Mouse (Mus musculus) heart, adult 2 months (tissue): ENCODE measurements at regions not wholly inside any gene's neighbourhood (a gene's known extent, or its start where the extent isn't known, plus 50 kb on each side); places are given as distances from the start of the nearest gene placed in this dataset.
"Not testable (repeated sequence)": the region's sequence is repeated elsewhere in the genome, so short reads cannot be mapped to it uniquely, and the experiment has no call there.

Source experiments
- DNase-seq, 2 experiments: peaks; one replicate each; pipeline ENCODE4 v3.0.0; 2021
- H3K27ac ChIP-seq: fragments of 200-600 bp; 2 replicates; pipeline ENCODE4 v1.8.1; 2022
- H3K27me3 ChIP-seq: fragments of 200-500 bp; 2 replicates; pipeline ENCODE4 v1.6.1; 2012; ENCODE audit warnings: mild to moderate bottlenecking, low read length, inconsistent platforms, mixed read lengths; ENCODE audit not compliant: control insufficient read depth, insufficient read depth
- H3K36me3 ChIP-seq: fragments of 200-500 bp; 2 replicates; pipeline ENCODE4 v1.6.1; 2012; ENCODE audit warnings: low read length, inconsistent platforms; ENCODE audit not compliant: control insufficient read depth, insufficient read depth
- H3K4me1 ChIP-seq: fragments of 200-500 bp; 2 replicates; pipeline ENCODE4 v1.6.1; 2011; ENCODE audit warnings: low read length; ENCODE audit not compliant: control insufficient read depth, insufficient read depth
- H3K4me3 ChIP-seq: fragments of 200-600 bp; 2 replicates; pipeline ENCODE4 v1.8.1; 2022
- H3K79me2 ChIP-seq: fragments of 200-500 bp; replicated peaks from 2 replicates; pipeline ENCODE4 v1.6.1; 2012; ENCODE audit warnings: mild to moderate bottlenecking, inconsistent platforms, low read length, moderate library complexity, mixed read lengths; ENCODE audit not compliant: control insufficient read depth, insufficient read depth
- H3K9ac ChIP-seq: fragments of 200-500 bp; 2 replicates; pipeline ENCODE4 v1.6.1; 2012; ENCODE audit warnings: low read depth, mild to moderate bottlenecking, control low read depth, inconsistent platforms, low read length, mixed read lengths
- CTCF ChIP-seq: fragments of 200-600 bp; IDR thresholded peaks from 2 replicates; pipeline ENCODE4 v1.8.1; 2022; ENCODE audit warnings: antibody characterized with exemption, mild to moderate bottlenecking, moderate library complexity
- EP300 ChIP-seq: fragments of 200-500 bp; IDR thresholded peaks from 2 replicates; pipeline ENCODE4 v1.6.1; 2011; ENCODE audit warnings: low read depth, low read length, control low read depth; ENCODE audit not compliant: insufficient read depth
- POLR2A ChIP-seq: fragments of 200-500 bp; IDR thresholded peaks from 2 replicates; pipeline ENCODE4 v1.6.1; 2011; ENCODE audit warnings: mild to moderate bottlenecking, low read depth, low read length, control low read depth; ENCODE audit not compliant: insufficient read depth
- WGBS: fragments of 180-500 bp; shearing (Covaris S2); methylation state at CpG from one replicate; pipeline ENCODE4 v1.1.7; 2018; 5-methylcytosine and 5-hydroxymethylcytosine counted together
- intact Hi-C: fragments of 180-260 bp; cut with DNase I; formaldehyde crosslinking; loops from one replicate; pipeline ENCODE4 v1.15.1; 2025

GRCm38 (mm10) chr3:22285904-22286303 lies 209.5 kb downstream of the Tbl1xr1 start:
- no peaks in the 10 kb centered on the region for H3K36me3 ChIP-seq
- H3K27me3 ChIP-seq: no peaks in the 10 kb centered on the region
- DNase-seq: no peak
- H3K4me1 ChIP-seq: no peaks in the 10 kb centered on the region
- H3K27ac ChIP-seq: no peak overlapping the region
- H3K4me3 ChIP-seq: no peak overlapping the region
- no peak for TF ChIP-seq CTCF
- H3K9ac ChIP-seq: no peak overlapping the region
- no peaks in the 10 kb centered on the region for H3K79me2 ChIP-seq
- WGBS: 96% methylated on average over 2 of the region's 2 CpGs
- intact Hi-C loops: no loop called here

- DNase-seq: no peak
- Histone ChIP-seq H3K27ac (no peak overlapping the region), H3K27me3 (no peaks in the 10 kb centered on the region), H3K79me2 (no peaks in the 10 kb centered on the region), H3K36me3 (no peaks in the 10 kb centered on the region), H3K4me3 (no peak overlapping the region), H3K9ac (no peak overlapping the region), H3K4me1 (no peaks in the 10 kb centered on the region)
- 68% methylated on average over 3 of the region's 3 CpGs for WGBS
- intact Hi-C loops: no loop called here
- no peak for TF ChIP-seq POLR2A
- no peak for TF ChIP-seq EP300
- no peak for TF ChIP-seq CTCF
Observed at GRCm38 (mm10) chr3:22293466-22293865, 217.0 kb downstream of the Tbl1xr1 start.

GRCm38 (mm10) chr3:22294081-22294480 lies 217.6 kb downstream of the Tbl1xr1 start:
- H3K79me2 ChIP-seq, H3K27me3 ChIP-seq, H3K36me3 ChIP-seq, H3K9ac ChIP-seq, DNase-seq, intact Hi-C loops, H3K4me3 ChIP-seq, H3K27ac ChIP-seq, H3K4me1 ChIP-seq: not testable (repeated sequence)
- WGBS: 100% methylated on average over 1 of the region's 1 CpGs

GRCm38 (mm10) chr3:22296925-22297324 lies 220.5 kb downstream of the Tbl1xr1 start:
- intact Hi-C loops, H3K79me2 ChIP-seq, DNase-seq, H3K27me3 ChIP-seq, H3K36me3 ChIP-seq, H3K4me3 ChIP-seq, H3K4me1 ChIP-seq, H3K9ac ChIP-seq, H3K27ac ChIP-seq: not testable (repeated sequence)
- WGBS: 79% methylated on average over 1 of the region's 1 CpGs

GRCm38 (mm10) chr3:22297831-22298230 lies 221.4 kb downstream of the Tbl1xr1 start:
- 79% methylated on average over 1 of the region's 1 CpGs for WGBS
- H3K27ac ChIP-seq, H3K9ac ChIP-seq, H3K4me1 ChIP-seq, H3K79me2 ChIP-seq, H3K36me3 ChIP-seq, intact Hi-C loops, DNase-seq, H3K4me3 ChIP-seq, H3K27me3 ChIP-seq: not testable (repeated sequence)

GRCm38 (mm10) chr3:22300553-22300952 lies 224.1 kb downstream of the Tbl1xr1 start:
- no peak overlapping the region for H3K9ac ChIP-seq
- H3K27me3 ChIP-seq: no peaks in the 10 kb centered on the region
- no peak for DNase-seq
- no peaks in the 10 kb centered on the region for H3K79me2 ChIP-seq
- 84% methylated on average over 5 of the region's 5 CpGs for WGBS
- H3K4me3 ChIP-seq: no peak overlapping the region
- H3K27ac ChIP-seq: no peak overlapping the region
- no peaks in the 10 kb centered on the region for H3K36me3 ChIP-seq
- no peak for TF ChIP-seq EP300
- TF ChIP-seq POLR2A: no peak
- no peak for TF ChIP-seq CTCF
- no peaks in the 10 kb centered on the region for H3K4me1 ChIP-seq
- intact Hi-C loops: loop anchor here (10.0 kb wide), 1 partner anchor 226 kb away; the partner anchor contains the start of gene Tbl1xr1

- intact Hi-C loops: loop anchor here (10.0 kb wide), 1 partner anchor 227 kb away; the partner anchor contains the start of gene Tbl1xr1
- DNase-seq: no peak
- Histone ChIP-seq H3K4me1 (no peaks in the 10 kb centered on the region), H3K9ac (no peak overlapping the region), H3K79me2 (no peaks in the 10 kb centered on the region), H3K4me3 (no peak overlapping the region), H3K36me3 (no peaks in the 10 kb centered on the region), H3K27me3 (no peaks in the 10 kb centered on the region), H3K27ac (no peak overlapping the region)
- TF ChIP-seq EP300: no peak
- no peak for TF ChIP-seq CTCF
- TF ChIP-seq POLR2A: no peak
- 60% methylated on average over 5 of the region's 5 CpGs for WGBS
Observed at GRCm38 (mm10) chr3:22301991-22302517, 225.6 kb downstream of the Tbl1xr1 start.
